9 mouse cellular contexts compared by ENCODE assay signal in the genomic region with DNA sequence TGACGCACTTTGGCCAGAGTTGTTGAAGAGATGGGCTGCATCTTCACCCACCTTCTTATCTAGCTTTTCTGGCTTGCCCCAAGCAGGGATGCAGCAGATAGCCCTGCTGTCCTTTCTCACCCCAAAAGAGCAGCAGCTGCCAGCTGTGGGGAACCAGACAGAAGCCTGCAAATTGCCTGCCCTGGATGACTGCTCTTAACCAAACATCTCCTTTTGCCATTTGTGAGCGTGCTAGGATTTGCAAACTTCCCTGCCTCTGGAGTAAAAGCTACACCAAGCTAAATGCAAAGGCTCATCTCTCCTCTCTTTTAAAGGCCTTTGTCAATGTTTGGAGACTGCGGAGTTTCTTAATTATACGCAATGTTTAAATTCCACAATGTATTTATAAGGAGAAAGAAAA.
DNase-seq lines count a peak whose midpoint lies in the region; ATAC-seq lines count a peak whose summit lies in the region.
"Had no signal": no experiment of that assay in that cellular context is flagged by ENCODE, and none has a peak within 500 bp of the region (broad histone marks: within the 10 kb centered on the region; RNA-seq: fewer than 3 reads in every experiment).

No protein-coding gene starts in this region.

- peaks cover 38% of the 10 kb centered on the region for H3K4me1 ChIP-seq in embryonic facial prominence, embryonic 12.5 days
- H3K4me1 ChIP-seq in hindbrain, embryonic 11.5 days (replicated peaks; ENCODE audit: control insufficient read depth, insufficient read depth, low read length): no peaks in the 10 kb centered on the region
- H3K4me1 ChIP-seq in liver, embryonic 16.5 days (ENCODE audit: control insufficient read depth, low read depth, low read length): peaks cover 9% of the 10 kb centered on the region; the same call in 1 of the 2 replicates

- H3K4me3 ChIP-seq in embryonic facial prominence, embryonic 12.5 days: peak overlapping the region; percentile 69
- H3K4me3 ChIP-seq in hindbrain, embryonic 11.5 days (ENCODE audit: low read depth, low read length): peak overlapping the region; percentile 58; the same call in 1 of the 2 replicates
- no peak overlapping the region for H3K4me3 ChIP-seq in liver, embryonic 16.5 days (ENCODE audit: low read depth, low read length)

- intact Hi-C loops in left cerebral cortex, postnatal 25 days (cut with DNase I): no loop called here

- no peaks in the 10 kb centered on the region for H3K9me3 ChIP-seq in embryonic facial prominence, embryonic 12.5 days
- no peaks in the 10 kb centered on the region for H3K9me3 ChIP-seq in hindbrain, embryonic 11.5 days (ENCODE audit: control insufficient read depth, low read length)
- no peaks in the 10 kb centered on the region for H3K9me3 ChIP-seq in liver, embryonic 16.5 days (replicated peaks; ENCODE audit: control insufficient read depth, low read length)

- ATAC-seq in embryonic facial prominence, embryonic 12.5 days (ENCODE audit: insufficient number of reproducible peaks, insufficient read depth, low FRiP score, low TSS enrichment): no peak
- ATAC-seq in hindbrain, embryonic 11.5 days (ENCODE audit: low FRiP score): no peak
- ATAC-seq in liver, embryonic 16.5 days (ENCODE audit: low read depth): no peak
- ATAC-seq in megakaryocyte, adult 5-6 weeks (ENCODE audit: poor library complexity, severe bottlenecking): no peak

- H3K9ac ChIP-seq in embryonic facial prominence, embryonic 12.5 days: peak overlapping the region; percentile 81
- H3K9ac ChIP-seq in hindbrain, embryonic 11.5 days (ENCODE audit: low read depth, low read length): no peak overlapping the region
- no peak overlapping the region for H3K9ac ChIP-seq in liver, embryonic 16.5 days (ENCODE audit: low read depth, low read length)

- H3K27me3 ChIP-seq in embryonic facial prominence, embryonic 12.5 days: no peaks in the 10 kb centered on the region
- no peaks in the 10 kb centered on the region for H3K27me3 ChIP-seq in hindbrain, embryonic 11.5 days (ENCODE audit: control insufficient read depth, insufficient read depth, low read length)
- peaks cover 20% of the 10 kb centered on the region for H3K27me3 ChIP-seq in liver, embryonic 16.5 days (ENCODE audit: control insufficient read depth, insufficient read depth, low read depth, low read length)

- no peaks in the 10 kb centered on the region for H3K36me3 ChIP-seq in embryonic facial prominence, embryonic 12.5 days
- no peaks in the 10 kb centered on the region for H3K36me3 ChIP-seq in hindbrain, embryonic 11.5 days (ENCODE audit: control insufficient read depth, insufficient read depth, low read length)
- no peaks in the 10 kb centered on the region for H3K36me3 ChIP-seq in liver, embryonic 16.5 days (ENCODE audit: control insufficient read depth, insufficient read depth)

- H3K4me2 ChIP-seq in embryonic facial prominence, embryonic 12.5 days (replicated peaks): peak overlapping the region; percentile 74
- H3K4me2 ChIP-seq in hindbrain, embryonic 11.5 days (replicated peaks; ENCODE audit: low read depth, low read length): peak overlapping the region; percentile 0; the same call in 1 of the 2 replicates
- peak overlapping the region; percentile 6; the same call in 1 of the 2 replicates for H3K4me2 ChIP-seq in liver, embryonic 16.5 days (ENCODE audit: low read depth, low read length)

- DNase-seq in kidney, adult 9 months: peak; percentile 31
- no peak for DNase-seq in kidney, adult 11 months
- DNase-seq in hindbrain, embryonic 11.5 days (ENCODE audit: low spot score): peak; percentile 4
- DNase-seq in testis, postnatal 14 days (ENCODE audit: low spot score): no peak
- DNase-seq in left cerebral cortex, postnatal 25 days (ENCODE audit: low spot score in 2 of 2): no peak
- DNase-seq: cerebellum, postnatal 25 days had no signal

- 49% methylated on average over 4 of the region's 4 CpGs for WGBS in embryonic facial prominence, embryonic 12.5 days
- 66% methylated on average over 4 of the region's 4 CpGs for WGBS in hindbrain, embryonic 11.5 days
- 55% methylated on average over 4 of the region's 4 CpGs for WGBS in liver, embryonic 16.5 days (ENCODE audit: insufficient replicate concordance)

- H3K27ac ChIP-seq in embryonic facial prominence, embryonic 12.5 days: no peak overlapping the region
- H3K27ac ChIP-seq in hindbrain, embryonic 11.5 days (ENCODE audit: low read depth, low read length): no peak overlapping the region
- no peak overlapping the region for H3K27ac ChIP-seq in liver, embryonic 16.5 days (ENCODE audit: low read length)

Comparison
In these comparisons a context has a peak if more than half of its experiments do, and no peak if none do; other contexts are left out.
1. DNase-seq: peak in kidney, adult 9 months (single experiment) and hindbrain, embryonic 11.5 days (single experiment); none in kidney, adult 11 months (single experiment), testis, postnatal 14 days (single experiment) and left cerebral cortex, postnatal 25 days (0 of 2).
2. H3K4me2 ChIP-seq: peak in every context shown above with its lines; median percentile 74 in embryonic facial prominence, embryonic 12.5 days; 6 in liver, embryonic 16.5 days; 0 in hindbrain, embryonic 11.5 days.